Mouse (Mus musculus): ENCODE measurements around the gene Med25. TPM values are rescaled to one million over a fixed set of nuclear protein-coding genes. Genes with fewer than 3 reads are reported as not detected.

Med25 gene
- 10 to 100 TPM; 67.9 to 78.3 TPM for total RNA-seq (2023)

DNA sequence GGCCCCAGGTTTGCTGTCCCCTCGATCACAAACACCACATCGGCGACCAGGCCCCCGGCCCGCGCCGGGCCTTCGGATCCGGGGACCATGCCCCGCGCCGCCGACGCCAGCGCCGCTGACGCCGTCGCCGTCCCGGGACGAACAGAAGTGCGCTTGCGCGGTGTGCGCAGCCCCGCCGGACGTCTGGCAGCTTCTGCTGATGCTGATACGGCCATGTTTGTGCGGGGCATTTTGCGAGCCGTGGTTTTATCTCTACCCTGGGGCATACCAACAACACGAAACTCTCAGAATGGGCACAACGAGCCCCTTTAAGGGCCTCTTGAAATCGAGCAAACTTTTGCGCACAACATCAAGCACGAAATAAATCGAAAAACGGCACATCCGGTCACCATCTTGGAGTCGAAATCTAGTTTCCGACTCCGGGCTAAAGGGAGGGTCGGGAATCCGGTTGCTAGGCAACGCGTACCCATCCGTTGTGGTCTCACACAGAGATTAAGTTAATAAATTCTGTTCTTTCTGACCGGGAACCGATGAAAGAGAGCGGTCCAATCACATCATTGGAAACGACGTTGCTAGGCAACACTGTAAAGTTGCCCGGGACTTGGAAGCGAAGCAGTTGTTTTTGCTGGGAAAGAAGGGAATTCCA, at the start of gene Med25:
Gene Med25 (minus strand): TSS at position 437 of the 646 bp plus-strand sequence.

DNA sequence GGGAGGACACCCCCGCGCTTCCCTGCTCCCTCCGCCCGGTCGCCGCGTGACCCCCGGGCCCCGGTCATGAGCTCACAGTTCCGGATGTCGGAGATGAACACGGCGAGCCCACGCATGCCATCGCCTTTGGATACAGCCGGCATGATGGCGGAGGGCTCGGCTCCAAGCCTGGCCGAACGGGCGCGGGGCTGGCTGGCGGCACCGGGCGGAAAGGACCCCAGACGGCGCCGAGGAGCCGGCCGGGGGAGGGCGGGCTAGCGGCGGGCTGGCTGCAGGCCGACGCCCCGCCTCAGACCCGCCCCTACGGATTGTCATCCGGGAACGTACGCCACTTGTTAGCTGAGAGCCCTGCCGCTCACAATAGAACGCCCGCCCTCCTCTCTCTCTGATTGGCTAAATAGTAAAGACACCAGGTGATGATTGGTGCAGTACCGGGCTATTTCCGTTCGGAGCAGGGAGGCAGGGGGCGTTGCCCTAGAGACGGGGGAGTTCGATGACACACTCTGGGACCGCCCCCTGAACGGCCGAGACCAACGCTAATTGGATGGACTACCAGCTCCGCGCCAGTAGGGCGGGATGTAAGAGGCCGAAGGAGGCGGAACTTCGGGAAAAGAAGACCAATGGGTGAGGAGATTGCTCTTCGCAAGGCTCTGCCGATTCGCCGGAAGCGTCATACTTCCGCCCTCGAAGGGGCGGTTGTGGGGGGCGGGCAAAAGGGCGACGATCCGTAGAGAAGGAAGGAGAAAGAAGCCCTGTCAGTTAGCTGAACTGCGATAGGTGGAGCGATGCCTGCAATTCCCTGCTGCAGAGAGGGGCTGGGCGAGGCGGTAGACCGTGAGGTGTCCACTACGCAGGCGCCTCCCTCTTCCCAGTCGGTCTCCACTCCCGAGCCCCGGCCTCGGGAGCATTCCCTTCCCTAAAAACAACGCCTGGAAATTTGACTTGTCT, 37.0 kb upstream of the Med25 start, which contains the start of gene Ap2a1:
Gene Ap2a1 (minus strand): TSS at position 293 of the 948 bp plus-strand sequence.

DNA sequence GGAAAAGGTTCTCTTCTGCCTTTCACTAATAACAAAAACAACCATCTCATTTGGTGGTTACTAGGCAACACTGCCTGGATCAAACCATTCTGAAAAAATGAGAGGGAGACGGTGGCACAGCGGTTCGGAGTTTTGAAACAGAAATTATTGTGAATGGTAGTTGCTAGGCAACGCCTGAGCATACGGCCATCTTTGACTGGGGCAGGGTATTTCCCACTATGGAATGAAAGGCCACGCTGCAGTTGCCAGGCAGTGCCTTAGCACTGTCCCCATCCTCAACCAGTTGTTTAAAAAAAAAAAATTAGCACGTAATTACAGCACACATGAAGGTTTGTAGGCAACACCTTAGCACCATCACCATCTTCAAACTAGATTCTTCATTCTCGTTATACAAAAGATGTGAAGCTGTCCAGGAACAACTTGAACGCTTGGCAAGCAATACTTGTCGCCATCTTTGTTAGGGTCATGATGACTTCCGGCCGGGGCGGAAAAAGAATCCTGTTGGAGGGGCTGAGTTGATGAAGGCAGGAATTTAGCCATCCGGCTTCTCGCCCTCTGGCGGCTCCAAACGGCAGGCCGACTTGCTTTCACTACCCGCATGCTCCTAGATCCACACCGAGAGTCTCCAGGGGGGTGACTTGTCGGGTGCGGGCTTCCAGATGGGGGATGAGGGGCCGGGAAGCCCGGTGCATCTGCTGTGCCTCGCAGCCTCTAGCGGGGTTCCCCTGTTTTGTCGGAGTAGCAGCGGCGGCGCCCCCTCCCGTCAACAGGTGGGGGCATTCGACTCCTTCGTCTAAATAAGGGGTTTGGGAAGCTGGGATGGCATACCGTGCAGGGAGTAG, 3.3 kb upstream of the Med25 start, which contains the start of gene Fuz:
Gene Fuz (plus strand): TSS at position 487 of the 842 bp plus-strand sequence.

DNA sequence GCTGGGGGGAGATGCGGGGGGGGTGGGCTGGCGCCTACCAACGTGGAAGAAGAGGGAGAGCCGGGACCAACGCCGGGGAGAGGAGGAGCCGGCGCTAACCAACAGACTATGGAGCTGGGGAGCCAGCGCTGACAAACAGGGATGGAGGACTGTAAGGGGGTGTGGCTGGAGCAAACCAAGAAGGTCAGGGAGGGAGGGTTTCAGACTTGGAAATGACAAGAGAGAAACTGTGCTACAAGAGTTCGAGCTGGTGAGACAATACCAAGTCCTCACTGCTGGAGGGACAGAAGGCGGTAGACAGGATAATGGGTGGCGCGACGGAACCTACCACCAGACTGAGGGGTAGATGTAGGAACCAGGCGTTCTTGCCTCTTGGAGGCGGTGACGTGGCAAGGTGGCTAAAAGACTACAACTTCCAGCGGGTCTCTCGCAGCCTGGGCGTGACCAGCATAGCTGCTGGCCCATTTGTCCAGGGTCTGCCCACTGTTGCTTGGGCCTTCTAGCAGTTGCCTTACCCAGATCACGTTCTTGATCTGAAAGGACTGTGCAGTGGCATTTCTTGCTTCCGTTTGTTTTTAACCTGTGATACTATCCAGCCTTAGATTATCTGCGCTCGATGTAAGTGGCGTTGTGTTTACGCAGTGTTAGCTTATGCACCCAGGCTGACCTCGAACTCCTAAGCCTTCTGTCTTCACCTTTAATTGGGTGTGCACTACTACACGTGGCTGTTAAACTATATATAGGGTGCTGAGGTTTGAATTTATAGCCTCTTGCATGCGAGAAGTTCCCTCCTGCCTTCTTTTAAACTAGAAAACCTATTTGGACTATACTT, 22.6 kb downstream of the Med25 start, which contains the start of gene Ptov1:
Gene Ptov1 (minus strand): TSS at position 92 of the 832 bp plus-strand sequence.

DNA sequence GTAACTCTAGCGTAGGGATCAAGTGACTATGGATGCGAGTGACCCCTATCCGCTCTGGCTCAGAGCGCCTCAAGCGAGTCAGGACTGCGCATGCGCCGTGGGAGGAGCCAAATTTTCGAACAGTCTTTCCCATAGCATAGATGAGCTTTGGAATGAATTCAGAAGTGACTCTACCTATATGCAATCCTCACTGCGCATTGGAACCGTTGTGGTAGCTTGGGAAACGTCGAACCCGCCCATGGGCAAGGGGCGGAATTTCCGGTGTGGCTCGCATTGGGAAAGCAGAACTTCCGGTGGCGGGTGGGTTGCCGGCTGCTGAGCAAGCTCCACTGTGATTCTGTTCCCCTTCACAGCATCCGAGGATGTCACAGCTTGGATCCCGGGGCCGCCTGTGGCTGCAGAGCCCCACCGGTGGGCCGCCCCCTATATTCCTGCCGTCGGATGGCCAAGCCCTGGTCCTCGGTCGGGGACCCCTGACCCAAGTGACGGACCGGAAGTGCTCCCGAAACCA, 35.4 kb downstream of the Med25 start, which contains the start of gene Pnkp:
Gene Pnkp (plus strand): TSS at position 98 of the 511 bp plus-strand sequence.

DNA sequence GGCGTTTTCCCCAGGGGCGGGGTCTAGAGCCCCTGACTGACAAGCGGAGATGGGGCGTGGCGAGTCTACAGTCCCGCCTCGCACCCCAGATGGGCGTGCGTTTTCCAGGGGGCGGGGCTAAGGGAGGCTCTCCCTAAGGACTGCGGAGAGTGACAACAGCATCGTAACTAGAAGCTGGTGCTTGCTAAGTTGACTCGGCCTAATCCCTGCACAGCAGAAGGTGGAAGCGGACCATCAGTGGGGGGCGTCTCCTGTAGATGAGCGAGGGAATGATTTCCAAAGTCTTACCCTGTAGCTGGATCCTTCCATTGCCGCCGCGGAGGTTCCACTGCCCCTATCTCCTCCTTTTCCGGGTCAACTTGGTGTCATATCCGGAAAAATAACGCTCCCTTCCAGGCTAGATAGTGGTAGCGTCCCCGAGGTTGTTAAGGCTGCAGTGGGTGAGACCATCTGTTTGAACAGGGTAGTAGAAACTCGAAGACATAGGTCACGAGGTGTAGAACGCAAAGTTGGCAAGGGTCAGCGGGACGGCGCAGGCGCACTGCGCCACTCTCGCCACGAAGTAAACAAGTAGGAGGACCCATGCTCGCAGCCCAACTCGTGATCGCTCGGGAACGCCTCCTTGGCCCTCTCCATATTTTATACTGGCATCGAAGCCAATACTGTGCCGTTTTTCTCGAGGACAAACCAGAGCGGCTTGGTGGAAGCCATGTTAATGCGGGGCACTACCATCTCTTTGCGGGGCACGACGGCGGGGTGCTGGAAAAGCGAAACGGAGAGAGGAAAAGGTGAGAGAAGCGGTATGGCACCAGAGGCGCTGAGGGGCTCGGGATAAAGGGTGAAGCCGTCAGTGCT, 43.7 kb downstream of the Med25 start, which contains the start of the genes Akt1s1 and Tbc1d17:
Gene Akt1s1 (plus strand): TSS at position 431 of the 855 bp plus-strand sequence.
Gene Tbc1d17 (minus strand): TSS at position 519 of the 855 bp plus-strand sequence.

Other genes starting within 250 kb of the Med25 start
- not detected for gene Myh14, start 221.9 kb downstream of the Med25 start, total RNA-seq (2023)
- gene Izumo2, start 184.0 kb downstream of the Med25 start, total RNA-seq (2023), result not detected
- gene Vrk3, start 144.3 kb downstream of the Med25 start, total RNA-seq (2023), result 10 to 100 TPM; 80.8 to 85.9 TPM
- 1 to 10 TPM; 2.1 to 2.6 TPM for gene Zfp473, start 141.7 kb downstream of the Med25 start, total RNA-seq (2023)
- gene Nup62, start 76.6 kb downstream of the Med25 start, total RNA-seq (2023), result 10 to 100 TPM; 53.1 to 61.7 TPM
- 100 to 1,000 TPM; 155 to 234 TPM for gene Il4i1, start 76.3 kb downstream of the Med25 start, total RNA-seq (2023)
- 1 to 10 TPM; 3.8 to 4.1 TPM for gene Atf5, start 76.1 kb downstream of the Med25 start, total RNA-seq (2023)
- gene Akt1s1, start 43.7 kb downstream of the Med25 start, total RNA-seq (2023), result 10 to 100 TPM; 47.4 to 54.3 TPM
- gene Tbc1d17, start 43.6 kb downstream of the Med25 start, total RNA-seq (2023), result 100 to 1,000 TPM; 116 to 132 TPM
- gene Pnkp, start 35.6 kb downstream of the Med25 start, total RNA-seq (2023), result 10 to 100 TPM; 75.0 to 80.9 TPM
- gene Ptov1, start 22.9 kb downstream of the Med25 start, total RNA-seq (2023), result 10 to 100 TPM; 14.0 to 23.5 TPM
- gene Fuz, start 3.4 kb upstream of the Med25 start, total RNA-seq (2023), result 10 to 100 TPM; 31.4 to 50.1 TPM
- 100 to 1,000 TPM in 1 of 2 experiments, 10 to 100 TPM in 1; 92.5 to 101 TPM for gene Ap2a1, start 36.8 kb upstream of the Med25 start, total RNA-seq (2023)
- gene Tsks, start 50.5 kb upstream of the Med25 start, total RNA-seq (2023), result not detected
- not detected for gene Cpt1c, start 82.1 kb upstream of the Med25 start, total RNA-seq (2023)
- 100 to 1,000 TPM; 154 to 155 TPM for gene Prmt1, start 93.9 kb upstream of the Med25 start, total RNA-seq (2023)
- 100 to 1,000 TPM; 195 TPM for gene Irf3, start 104.9 kb upstream of the Med25 start, total RNA-seq (2023)
- gene Bcl2l12, start 106.0 kb upstream of the Med25 start, total RNA-seq (2023), result 10 to 100 TPM; 35.3 to 36.9 TPM
- 100 to 1,000 TPM; 100 to 104 TPM for gene Scaf1, start 123.7 kb upstream of the Med25 start, total RNA-seq (2023)
- 10 to 100 TPM; 20.1 to 20.2 TPM for gene Rras, start 125.2 kb upstream of the Med25 start, total RNA-seq (2023)
- 10 to 100 TPM; 77.6 to 78.0 TPM for gene Prr12, start 160.2 kb upstream of the Med25 start, total RNA-seq (2023)
- gene Nosip, start 169.7 kb upstream of the Med25 start, total RNA-seq (2023), result 10 to 100 TPM; 65.6 to 78.2 TPM
- gene Prrg2, start 170.0 kb upstream of the Med25 start, total RNA-seq (2023), result 1 to 10 TPM; 2.9 to 3.9 TPM
- 1 to 10 TPM; 3.6 to 6.8 TPM for gene Rcn3, start 199.5 kb upstream of the Med25 start, total RNA-seq (2023)
- 10 to 100 TPM; 29.9 to 39.6 TPM for gene Fcgrt, start 211.1 kb upstream of the Med25 start, total RNA-seq (2023)
- gene Rps11, start 231.7 kb upstream of the Med25 start, total RNA-seq (2023), result 1,000 to 10,000 TPM; 2,440 to 2,508 TPM
- 1,000 to 10,000 TPM; 4,339 to 4,395 TPM for gene Rpl13a, start 236.0 kb upstream of the Med25 start, total RNA-seq (2023)
- gene Gm45713, start 243.5 kb upstream of the Med25 start, total RNA-seq (2023), result not detected
- 10 to 100 TPM; 77.8 to 83.8 TPM for gene Flt3l, start 243.7 kb upstream of the Med25 start, total RNA-seq (2023)